Mouse (Mus musculus) spleen, adult 18-20 months (tissue): Measurements from ENCODE around the gene Ltb4r1.

Source experiments
- DNase-seq, 2 experiments: peaks; one replicate each; pipeline ENCODE4 v3.0.0; 2022; ENCODE audit warnings: mixed read lengths in 2 of 2

Gene Ltb4r1

DNA sequence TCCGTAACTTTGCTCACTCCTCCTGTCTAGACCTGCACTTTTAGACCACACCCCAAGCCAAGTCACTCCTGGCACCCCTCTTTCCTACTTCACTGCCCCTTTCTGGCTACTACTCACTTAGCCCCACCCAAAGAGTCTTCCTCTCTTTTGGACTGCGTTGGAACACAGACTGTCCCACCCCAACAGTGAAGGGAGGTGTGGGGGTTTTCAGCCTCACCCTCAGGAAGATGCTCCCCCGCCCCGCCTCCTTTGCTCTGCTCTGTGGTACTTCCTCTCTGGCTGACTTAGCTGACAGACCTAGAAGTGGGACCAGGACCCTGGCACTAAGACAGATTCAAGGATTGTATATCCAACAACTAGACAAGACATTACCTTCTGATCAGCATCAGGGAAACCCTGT is at the start of gene Ltb4r1:
Ltb4r1 (plus strand) TSS at position 267 of the 400 bp plus-strand sequence.
- no peak for DNase-seq

DNA sequence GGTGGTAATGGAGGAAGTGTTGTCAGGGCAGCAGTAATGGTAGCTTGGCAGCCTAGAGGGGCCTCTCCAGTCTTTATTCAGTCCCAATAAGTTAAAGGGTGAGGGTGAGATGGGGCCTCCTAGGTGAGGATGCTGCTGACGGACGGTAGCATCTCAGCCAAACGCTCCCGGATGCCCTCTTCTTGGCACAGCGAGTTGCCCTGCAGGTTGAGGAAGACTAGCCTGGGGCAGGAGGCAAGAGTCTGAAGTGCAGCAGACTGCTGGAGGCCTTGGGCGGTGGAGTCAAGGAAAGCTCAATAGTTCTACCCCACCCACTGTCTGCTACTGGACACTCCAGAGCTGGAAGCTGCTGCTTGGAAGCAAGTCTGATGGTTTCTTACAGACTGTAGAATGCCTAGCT is 49.5 kb upstream of the Ltb4r1 start:
- DNase-seq: no peak

DNA sequence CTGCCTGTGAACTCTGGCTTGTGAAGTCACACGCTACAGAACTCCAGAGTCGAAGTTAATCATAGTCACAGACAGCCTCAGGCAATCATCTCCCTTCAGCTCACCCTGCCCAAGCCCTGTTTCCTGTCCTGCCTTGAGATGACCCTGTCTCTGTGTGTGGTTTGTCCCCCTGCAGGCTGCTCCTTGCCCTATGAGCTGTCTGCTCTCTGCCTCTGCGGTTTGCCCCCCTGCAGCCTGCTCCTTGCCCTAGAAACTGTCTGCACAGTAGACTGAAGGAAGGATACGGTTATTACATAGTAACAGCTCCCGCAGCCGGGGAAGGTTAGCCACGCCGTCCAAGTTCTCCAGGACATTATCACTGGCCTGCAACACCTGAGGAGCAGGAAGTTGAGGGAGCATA is 48.9 kb upstream of the Ltb4r1 start:
- no peak for DNase-seq

DNA sequence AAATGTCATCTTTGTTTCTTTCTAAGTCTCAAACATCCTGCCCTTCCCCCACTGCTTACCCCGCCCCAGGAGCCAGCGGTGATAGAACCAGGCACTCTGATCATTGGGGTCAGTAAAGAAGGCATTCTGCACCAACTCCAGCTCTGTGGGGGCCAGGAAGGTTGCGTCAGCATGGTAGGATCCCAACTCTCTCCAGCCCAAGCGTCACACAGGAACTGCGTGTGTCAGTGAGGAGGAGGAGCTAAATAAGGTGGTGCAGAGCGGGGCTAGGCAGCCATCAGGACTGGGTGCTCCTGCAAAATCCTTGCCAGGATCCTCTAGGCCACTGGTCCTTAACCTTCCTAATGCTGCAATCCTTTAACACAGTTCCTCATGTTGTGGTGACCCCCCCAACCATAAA is 46.0 kb upstream of the Ltb4r1 start:
- DNase-seq: no peak

DNA sequence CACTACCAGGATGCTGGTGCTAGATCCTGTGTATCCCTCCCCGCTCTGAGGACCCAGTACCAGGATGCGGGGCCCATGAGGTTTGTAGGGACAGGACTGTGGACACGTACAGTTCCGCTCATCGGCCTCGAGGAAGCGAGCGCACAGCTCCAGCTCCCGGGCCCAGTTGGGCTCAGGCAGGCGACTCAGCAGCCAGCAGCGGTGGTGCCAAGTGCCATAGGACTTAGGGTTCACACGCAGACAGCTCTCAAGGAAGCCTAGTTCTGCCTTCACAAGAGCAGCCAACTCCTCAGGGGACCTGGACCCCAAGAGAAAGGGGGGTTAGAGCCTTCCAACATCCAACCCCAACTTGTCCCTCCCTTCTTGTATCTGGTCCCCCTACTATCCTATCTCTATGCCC is 45.1 kb upstream of the Ltb4r1 start:
- DNase-seq: no peak

DNA sequence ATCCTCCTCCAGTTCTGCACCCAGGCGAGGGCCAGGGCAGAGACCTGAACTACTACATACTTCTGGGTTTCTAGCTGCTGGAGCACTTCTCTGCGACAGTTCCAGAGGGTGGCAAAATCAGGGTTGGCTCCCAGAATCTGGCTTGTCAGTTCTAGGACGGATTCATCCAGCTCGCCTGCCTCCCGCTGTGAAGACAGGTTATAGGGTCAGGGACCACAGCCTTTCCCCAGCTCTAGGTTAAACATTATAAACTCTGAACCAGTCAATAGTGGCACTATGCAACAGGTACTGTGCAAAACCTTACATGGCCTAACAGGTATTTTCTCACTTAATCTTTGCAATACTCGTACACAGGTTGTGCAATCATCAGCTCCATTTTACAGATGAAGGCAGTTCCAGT is 44.7 kb upstream of the Ltb4r1 start:
- DNase-seq: no peak

DNA sequence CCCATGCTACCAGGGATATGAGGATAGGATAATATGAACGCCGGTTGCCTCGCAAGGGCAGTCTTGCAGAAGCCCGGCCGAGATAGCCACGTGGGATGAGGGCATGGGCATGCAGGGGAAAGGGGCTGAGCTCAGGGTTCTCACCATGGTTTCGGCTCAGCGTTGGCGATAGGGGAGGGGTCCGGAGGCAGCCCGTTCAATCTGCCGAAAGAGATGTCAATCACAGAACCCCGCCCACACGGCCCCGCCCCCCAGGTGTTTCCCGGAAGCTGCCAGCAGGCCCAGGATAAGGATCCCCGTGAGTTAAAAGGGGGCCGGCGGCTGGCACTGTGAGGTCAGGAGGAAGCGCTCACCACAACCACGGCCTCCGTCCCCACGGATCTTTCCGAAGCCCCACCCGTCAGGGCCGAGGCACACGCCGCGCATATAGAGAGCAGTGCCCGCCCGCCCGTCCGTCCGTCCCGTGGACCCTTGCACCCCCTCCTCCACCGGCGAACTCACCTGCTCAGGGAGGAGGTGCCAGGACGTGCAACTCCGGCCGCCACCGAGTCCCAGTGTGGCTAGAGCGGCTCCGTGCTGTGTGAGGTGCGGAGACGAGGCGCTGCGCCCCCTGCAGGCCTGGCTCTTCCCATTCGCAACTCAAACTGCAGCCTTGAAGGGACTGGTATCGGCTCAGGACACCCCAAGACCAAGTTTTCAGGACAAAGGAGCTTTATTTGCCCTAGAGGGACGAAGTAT is 43.9 kb upstream of the Ltb4r1 start, which contains the start of gene Rabggta:
Rabggta (minus strand) TSS at position 564 of the 738 bp plus-strand sequence.
- peak; percentile 87 to 92 for DNase-seq

DNA sequence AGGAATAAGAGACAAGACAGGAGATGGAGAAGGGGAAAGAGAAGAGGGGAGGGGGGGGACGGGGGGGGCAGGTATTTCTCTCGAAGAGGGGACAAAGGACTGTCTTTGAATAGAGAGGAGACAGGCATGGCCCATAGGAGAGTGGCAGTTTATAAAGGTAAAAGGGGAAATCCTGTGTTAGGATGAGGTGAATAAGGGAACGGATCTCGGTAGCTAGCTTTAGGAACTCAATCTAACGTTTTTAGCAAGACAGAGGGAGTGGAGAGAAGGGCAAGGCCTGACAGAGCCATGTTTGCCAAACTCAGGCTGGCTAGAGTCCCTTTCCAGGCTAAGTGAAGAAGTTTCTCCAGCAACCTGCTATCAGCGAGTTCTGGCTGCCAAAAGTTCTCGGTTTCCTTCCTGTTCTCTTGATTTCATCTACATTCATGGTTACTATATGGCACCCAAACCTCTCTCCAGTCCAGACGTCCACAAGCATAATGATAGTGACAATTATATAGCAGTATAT is 43.3 kb upstream of the Ltb4r1 start:
- no peak for DNase-seq

DNA sequence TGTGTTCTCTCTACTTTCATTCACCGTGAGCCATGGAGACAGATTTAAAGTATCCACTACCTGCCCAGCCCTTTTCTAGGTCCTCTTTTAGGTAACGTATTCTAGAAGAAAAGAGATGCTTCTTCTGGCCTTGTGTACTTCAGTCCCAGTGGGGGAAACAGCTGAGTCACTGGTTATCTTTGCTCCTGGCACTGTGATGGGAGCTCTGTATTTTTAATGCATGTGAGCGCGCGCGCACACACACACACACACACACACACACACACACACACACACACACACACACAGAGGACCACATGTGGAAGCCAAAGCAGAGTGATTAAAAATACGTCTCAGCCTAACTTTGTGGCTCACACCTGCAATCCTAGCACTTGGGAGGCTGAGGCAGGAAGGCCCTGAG is 42.3 kb upstream of the Ltb4r1 start:
- DNase-seq: no peak

DNA sequence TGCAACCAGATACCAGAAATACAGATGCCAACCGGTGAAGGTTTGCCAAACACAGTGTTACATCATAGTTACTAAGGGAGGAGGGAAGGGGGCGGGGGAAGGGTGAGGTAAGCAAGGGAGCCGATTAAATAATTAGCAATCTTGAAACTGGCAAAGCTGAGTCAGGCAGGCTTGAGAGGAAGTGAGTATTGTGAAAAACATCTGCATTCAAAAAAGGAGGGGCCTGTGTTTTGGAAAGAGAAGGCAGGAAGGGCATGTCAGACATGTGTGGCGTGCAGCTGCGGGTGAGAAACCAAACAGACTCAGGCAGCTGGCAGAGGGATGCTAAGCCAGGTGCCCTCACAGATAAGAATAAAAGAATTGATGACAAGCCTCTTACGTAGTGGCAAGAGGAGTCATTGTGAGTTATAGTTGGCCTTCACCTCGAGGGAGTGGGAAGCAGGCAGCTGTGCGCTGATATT is 41.3 kb upstream of the Ltb4r1 start:
- DNase-seq: peak; percentile 38 to 49

DNA sequence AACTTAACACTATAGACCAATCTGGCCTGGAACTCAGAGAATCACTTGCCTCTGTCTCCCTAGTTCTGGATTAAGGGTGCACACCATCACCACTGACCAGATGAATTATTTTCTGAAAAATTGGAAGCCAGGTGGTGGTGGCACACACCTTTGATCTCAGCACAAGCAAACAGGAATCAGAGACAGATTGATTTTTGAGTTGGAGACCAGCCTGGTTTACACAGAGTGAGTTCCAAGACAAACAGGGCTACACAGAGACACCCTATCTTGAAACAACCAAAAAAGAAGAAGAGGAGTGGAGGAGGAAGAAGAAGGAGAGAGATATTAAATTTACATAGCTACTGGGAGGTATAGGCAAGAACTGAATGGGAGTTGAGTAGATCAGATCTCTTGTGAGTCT is 39.5 kb upstream of the Ltb4r1 start:
- DNase-seq: no peak

DNA sequence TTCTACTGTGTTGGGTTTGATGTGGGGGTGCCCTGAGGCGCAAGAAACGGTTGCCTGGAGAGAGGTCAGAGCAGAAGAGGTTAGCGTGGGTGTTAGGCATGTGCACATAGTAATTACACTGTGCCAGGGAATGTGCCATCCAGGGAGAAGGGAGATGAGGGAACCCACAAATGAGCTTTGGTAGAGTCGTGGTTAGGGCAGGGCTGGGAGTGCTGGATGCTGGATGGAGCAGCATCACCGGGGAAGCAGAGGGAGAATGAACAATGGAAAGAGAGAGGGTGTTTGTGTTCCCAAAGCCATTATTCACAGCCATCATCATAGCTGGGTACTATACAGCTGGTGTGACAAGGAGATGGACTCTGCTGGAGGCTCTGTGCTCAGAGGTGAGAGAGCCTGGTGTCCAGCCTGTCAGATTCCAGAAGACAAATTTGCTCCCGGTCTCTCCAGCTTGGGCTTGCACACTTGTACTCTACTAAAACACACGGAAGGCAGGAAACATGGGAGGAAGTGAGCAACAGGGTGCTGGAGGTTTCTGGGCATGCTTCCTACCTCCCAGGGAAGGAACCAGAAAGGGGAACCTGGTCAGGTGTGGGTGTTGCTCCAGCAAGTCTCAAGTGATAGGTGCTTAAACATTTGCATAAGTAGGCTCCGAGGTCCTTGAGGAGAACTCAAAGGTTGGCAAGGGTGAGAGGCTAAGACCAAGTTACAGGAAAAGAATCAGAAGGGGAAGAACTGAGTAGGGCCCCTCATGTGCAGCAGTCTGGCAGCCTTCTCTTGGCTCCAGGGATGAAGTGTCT is 37.7 kb upstream of the Ltb4r1 start:
- no peak for DNase-seq

DNA sequence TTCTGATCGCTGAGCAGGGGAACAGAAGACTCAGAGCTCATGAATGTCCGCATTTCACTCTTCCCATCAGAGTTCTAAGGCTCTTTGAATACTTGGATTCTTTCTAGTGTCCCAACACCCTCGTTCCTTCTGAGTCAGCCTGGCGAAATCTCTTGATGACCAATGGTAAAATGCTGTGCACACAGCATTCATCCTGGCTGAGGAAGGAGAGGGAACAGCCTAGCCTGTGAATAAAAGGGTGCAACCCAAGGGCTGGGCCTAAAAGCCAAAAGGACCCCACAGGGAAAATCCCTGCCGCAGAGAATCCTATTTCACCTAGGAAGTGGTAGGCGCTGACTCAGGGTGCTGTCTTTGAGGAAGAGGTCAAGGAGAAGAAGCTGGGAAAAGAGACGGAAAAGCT is 35.6 kb upstream of the Ltb4r1 start:
- no peak for DNase-seq

DNA sequence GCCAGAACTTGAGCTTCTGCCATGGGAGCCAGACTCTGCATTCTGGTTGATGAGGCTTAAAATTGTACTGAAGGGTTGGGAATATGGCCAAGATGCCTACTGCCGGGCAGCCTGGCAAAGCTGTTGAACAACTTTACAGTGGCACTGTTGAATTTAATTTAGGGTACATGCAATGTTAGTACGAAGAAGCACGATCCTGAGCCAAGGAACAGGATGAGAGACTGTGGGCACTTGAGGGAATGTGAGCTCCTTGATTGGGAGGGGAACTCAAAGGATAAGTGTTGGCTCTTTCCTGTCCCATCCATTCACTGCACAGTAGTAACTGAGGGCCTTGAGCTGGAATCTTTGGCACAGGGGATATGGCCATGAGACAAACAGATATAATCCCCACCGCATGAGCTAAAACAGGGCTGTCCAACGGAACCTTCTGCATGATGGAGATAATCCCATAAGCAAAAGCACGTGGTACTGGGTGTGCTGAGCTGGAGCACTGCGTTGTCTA is 35.2 kb upstream of the Ltb4r1 start:
- no peak for DNase-seq

DNA sequence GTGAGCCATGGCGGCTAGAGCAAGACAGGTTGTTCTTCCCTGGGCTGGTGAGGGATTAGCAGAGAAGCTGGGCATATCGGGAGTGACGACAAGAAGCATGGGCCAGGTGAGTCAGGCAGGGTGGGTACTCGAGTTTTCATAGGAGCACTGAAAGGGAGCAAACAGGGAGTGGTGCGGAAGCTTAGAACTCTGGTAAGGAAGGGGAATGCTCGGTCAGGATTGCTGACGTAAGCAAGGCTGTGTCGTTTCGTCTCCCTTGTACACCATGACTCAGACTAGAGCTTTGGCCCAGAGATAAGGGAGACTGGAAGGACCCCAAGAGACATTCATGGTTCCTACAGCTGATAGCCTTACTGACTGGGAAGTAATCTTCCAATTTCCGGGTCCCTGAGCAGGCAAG is 31.9 kb upstream of the Ltb4r1 start:
- DNase-seq: no peak

DNA sequence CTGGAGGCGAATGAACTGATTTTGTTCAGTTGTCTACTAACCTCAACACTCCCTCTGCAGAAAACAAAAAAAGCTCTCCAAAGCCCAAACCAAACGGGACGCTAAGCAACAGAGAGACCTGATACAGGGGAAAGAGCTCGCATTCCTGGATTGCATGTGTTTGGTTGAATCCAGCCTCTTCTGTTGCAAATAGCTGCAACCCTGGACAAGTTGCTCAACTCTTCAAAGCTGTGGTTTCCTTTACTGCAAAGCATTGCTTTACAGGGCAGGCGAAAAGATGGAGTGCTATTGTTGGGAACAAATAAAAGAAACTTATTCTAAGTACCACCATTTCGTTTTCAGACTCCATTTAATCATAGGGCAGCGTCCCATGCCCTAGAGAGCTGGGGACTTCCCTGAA is 30.9 kb upstream of the Ltb4r1 start:
- no peak for DNase-seq

DNA sequence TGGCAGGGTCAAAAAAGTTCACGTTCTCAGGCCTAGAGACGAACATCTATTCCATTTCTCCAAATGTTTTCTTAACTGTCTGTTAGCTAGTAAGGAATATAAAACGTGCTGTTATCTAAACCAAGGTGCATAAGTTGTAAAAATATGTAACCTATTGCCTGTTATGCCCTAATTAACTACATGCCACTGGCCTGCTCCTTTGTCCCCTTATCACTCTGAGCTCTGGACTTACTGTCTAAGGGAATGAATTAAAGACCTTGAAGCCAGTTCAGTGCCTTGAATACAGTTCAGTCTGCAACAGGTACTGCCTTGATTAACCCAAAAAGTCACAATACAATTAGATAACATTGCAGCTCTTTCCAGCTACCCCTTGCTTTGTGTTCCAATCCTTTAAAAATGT is 30.4 kb upstream of the Ltb4r1 start:
- DNase-seq: no peak

DNA sequence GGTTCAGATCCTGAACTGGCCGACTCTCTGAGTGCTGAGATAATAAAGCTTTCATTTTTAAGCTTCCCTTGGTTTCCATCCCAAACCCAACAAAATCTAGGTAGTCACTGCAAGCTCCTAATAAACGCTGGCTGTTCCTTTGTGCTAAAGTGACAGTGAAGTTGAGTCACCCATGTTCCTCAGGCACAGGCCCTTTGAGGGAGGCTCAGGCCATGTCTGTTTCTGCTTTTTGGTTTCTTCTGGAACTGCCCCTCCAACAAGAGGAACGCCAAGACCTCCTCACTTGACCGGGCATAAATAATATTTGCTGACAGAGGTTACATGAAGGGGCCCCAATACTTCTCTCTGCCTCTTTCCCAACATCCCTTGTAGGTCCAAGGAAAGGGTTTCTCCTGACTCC is 30.0 kb upstream of the Ltb4r1 start:
- DNase-seq: no peak

DNA sequence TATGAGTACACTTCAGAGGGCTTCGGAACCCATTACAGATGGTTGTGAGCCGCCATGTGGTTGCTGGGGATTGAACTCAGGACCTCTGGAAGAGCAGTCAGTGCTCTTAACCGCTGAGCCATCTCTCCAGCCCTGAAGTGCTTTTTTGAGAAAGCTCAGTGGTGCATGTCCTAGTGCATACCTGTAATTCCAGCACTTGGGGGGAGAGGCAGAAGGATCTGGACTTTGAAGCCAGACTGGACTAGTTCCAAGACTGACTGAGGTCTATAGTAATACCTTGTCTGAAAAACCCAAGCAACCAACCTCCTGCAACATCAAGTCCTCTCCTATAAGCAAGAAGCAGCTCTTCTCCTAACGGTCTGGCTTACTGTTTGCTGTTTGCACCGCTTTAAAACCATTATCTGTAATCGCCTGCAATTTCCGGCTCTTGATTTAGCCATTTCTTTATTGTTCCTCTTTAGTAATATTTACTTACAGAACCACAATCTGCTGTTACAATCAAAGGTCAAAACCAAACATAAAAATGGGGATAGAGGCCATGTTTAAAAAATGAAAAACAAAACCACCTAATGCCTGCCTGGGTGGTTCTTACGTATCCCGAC is 28.6 kb upstream of the Ltb4r1 start:
- no peak for DNase-seq

DNA sequence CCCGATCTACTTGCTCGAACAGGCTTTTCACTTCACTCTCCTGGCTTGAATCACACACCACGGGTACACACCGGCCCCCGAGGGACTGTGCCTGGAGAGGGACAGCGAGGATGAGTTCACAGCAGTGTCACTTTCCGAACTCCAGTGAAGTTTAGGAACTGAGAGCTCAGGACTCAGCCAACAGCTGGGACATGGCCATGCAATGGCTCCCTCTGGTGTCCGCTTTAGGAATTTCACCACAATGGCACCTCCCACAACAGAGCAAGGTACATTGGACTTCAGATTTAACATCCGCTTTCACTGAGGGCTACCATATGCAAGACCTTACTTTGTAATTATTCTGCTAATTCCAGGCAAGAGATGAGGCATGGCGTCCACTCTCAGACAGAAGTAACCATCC is 22.1 kb upstream of the Ltb4r1 start:
- peak; percentile 72 to 89 for DNase-seq

DNA sequence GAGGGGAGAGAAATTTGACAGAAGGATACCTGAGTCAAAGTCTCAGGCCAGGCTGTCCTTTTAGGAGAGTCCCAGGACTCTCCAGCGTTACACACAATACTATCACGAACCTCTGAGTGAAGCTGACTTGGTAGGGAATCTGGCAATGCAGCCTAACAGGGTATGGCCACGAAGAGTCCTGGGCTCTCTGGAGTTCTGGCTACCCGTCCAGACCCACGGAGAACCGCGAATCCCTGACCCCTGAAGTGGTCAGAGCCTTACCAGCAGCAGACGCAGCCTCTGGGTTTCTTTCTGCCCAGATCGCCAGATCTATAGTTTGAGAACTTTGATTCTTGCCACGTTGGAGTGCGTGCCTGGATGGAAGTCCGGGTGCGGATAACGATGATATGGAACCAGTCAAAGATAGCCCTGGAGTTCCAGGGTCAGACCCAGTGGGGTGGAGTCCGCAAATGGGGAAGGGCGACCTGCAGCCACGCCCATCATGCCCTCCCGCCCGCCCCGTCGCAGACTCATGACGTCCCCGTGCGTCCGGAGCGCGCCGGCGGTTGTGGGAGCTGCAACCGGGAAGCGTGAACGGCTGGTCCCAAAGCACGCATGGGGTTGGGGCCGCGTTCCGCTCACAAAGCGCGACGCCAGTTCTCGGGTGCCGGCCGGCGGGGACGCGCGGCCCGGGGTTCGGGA is 20.4 kb upstream of the Ltb4r1 start, which contains the start of the genes Dhrs1 and Nop9:
Dhrs1 (minus strand) TSS at position 511 of the 681 bp plus-strand sequence.
Nop9 (plus strand) TSS at position 514 of the 681 bp plus-strand sequence.
- peak; percentile 77 to 84 for DNase-seq

DNA sequence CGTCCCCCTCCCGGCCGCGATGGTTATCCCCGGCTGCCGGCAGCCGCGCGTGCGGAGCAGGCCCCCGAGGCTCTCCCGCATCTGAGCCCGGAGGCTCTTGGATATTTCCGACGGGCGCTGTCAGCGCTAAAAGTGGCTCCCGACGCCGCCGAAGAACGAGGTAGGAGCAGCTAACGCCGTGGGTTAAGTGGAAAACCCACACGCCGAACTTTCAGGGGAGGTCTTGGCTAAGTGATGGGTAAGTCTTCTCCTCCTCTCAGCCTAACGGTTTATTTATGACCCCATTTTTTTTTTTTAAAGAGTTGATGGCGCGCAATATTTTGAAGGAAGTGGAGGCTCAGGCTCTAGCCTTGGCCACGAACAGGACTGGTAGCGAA is 19.9 kb upstream of the Ltb4r1 start:
- DNase-seq: no peak
